Mouse (Mus musculus): ENCODE results near the gene Pitpnc1. TPM values are rescaled to one million over a fixed set of nuclear protein-coding genes. Genes with fewer than 3 reads are reported as not detected.
A peak's percentile ranks its signal among the peaks of the same experiment; 100 is the strongest.

Pitpnc1 gene
- total and polyA plus RNA-seq, 3 experiments, result 2.4 to 5.4 (median 3.6) TPM

DNA sequence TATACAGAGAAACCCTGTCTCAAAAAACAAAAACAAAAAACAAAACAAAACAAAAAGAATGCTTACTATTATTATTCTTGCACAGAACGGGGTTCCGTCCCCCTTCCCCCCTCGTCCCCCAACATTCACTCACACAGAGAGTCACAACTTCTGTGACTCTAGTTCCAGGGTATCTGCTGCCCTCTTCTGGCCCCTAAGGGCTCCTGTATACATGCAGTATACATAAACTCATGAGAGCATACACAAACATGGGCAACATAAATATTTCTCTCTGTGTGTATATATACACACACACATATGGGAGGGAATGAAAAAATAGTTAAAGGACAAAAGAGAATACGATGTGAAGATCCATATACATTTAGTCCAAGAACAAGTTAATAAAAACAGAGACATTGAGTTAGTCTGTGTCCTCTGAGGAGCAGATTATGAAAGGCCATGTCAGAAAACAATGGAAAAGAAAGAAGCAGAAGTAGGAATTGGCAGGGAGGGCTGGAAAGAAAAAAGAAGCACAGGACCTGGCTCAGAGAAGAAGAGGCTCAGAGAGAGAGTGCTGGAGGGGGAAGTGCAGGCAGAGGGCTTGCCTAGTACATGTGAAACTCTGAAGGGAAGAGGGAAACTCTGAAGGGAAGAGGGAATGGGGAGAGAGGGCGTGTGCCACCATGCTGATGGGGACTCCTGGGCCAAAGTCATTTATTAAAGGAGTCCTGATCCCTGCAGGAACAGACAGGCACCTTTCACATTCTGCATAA, 68.5 kb downstream of the Pitpnc1 start:
- H3K27ac ChIP-seq (ENCODE audit: insufficient read depth, low read depth), result no peak overlapping the region
- DNase-seq (ENCODE audit: extremely low read depth), result no peak
- H3K36me3 ChIP-seq (replicated peaks in 1 of 2; ENCODE audit: control insufficient read depth in 1 of 2, insufficient read depth in 1 of 2, low read length in 1 of 2), result no peaks in the 10 kb centered on the region
- no peaks in the 10 kb centered on the region for H3K4me1 ChIP-seq (ENCODE audit: control insufficient read depth in 1 of 2, insufficient read depth in 2 of 2)
- dilution Hi-C loops (cut with MboI; ENCODE audit: extremely low pct_ligation_motif_present, extremely low pct_unique_long_range_greater_than_20kb, low sequenced_read_pairs) (no loop called here), in situ Hi-C loops (cut with MboI; ENCODE audit: low pct_ligation_motif_present, low pct_unique_long_range_greater_than_20kb, low sequenced_read_pairs) (no loop called here)
- no peaks in the 10 kb centered on the region for H3K79me2 ChIP-seq (replicated peaks; ENCODE audit: control insufficient read depth, extremely low read depth, insufficient read depth, poor library complexity, severe bottlenecking)
- no peaks in the 10 kb centered on the region for H3K27me3 ChIP-seq (replicated peaks)
- peaks cover 1% of the 10 kb centered on the region for H3K9me3 ChIP-seq (replicated peaks; ENCODE audit: low read length)
- no peak overlapping the region for H3K4me2 ChIP-seq (ENCODE audit: insufficient read depth, low read depth, poor library complexity, severe bottlenecking)
- H3K9ac ChIP-seq (ENCODE audit: insufficient read depth, low read depth), result no peak overlapping the region
- H3K4me3 ChIP-seq (replicated peaks in 1 of 3; ENCODE audit: low read depth in 2 of 3, low read length in 2 of 3, poor library complexity in 1 of 3), result no peak overlapping the region
- no peak for TF ChIP-seq ZC3H11A (IDR thresholded peaks at IDR 0.05; ENCODE audit: low read depth, low read length)
- 0 out of 4 replicates have a peak, but pooled peaks of 1 of the 2 experiments have one; percentile 8 for TF ChIP-seq CTCF (conservative IDR thresholded peaks at IDR 0.05 in 1 of 2, IDR thresholded peaks at IDR 0.05 in 1 of 2; ENCODE audit: low read depth in 2 of 2, low read length in 2 of 2)

DNA sequence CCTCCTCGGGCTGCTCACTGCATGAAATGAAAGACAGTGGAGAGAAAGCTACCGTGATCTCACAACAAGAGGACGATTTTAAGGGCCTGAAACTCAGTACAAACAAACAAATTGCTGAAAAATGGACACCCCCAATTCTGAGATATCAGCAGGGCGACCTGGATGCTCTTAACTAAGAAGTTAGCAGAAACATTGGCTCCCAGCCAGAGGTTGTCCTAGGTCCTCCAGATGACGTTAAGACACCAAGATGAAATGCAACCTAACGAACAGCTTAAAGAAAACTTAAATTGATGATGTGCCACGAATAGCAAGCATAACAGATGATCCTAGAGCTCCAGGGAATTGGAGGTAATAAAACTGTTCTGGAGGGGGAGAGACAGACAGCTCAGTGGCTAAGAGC, 69.7 kb downstream of the Pitpnc1 start:
- no peak for DNase-seq (ENCODE audit: extremely low read depth)
- H3K36me3 ChIP-seq (replicated peaks in 1 of 2; ENCODE audit: control insufficient read depth in 1 of 2, insufficient read depth in 1 of 2, low read length in 1 of 2), result no peaks in the 10 kb centered on the region
- no peaks in the 10 kb centered on the region for H3K4me1 ChIP-seq (ENCODE audit: control insufficient read depth in 1 of 2, insufficient read depth in 2 of 2)
- no peaks in the 10 kb centered on the region for H3K79me2 ChIP-seq (replicated peaks; ENCODE audit: control insufficient read depth, extremely low read depth, insufficient read depth, poor library complexity, severe bottlenecking)
- no peak overlapping the region for H3K9ac ChIP-seq (ENCODE audit: insufficient read depth, low read depth)
- peaks cover 1% of the 10 kb centered on the region for H3K9me3 ChIP-seq (replicated peaks; ENCODE audit: low read length)
- no peak overlapping the region for H3K27ac ChIP-seq (ENCODE audit: insufficient read depth, low read depth)
- in situ Hi-C loops (cut with MboI; ENCODE audit: low pct_ligation_motif_present, low pct_unique_long_range_greater_than_20kb, low sequenced_read_pairs), result no loop called here
- H3K4me3 ChIP-seq (replicated peaks in 1 of 3; ENCODE audit: low read depth in 2 of 3, low read length in 2 of 3, poor library complexity in 1 of 3), result no peak overlapping the region
- dilution Hi-C loops (cut with MboI; ENCODE audit: extremely low pct_ligation_motif_present, extremely low pct_unique_long_range_greater_than_20kb, low sequenced_read_pairs), result no loop called here
- no peaks in the 10 kb centered on the region for H3K27me3 ChIP-seq (replicated peaks)
- TF ChIP-seq E2F4 (IDR thresholded peaks at IDR 0.05; ENCODE audit: insufficient replicate concordance, low read depth, low read length), result no peak
- TF ChIP-seq MAX (IDR thresholded peaks at IDR 0.05; ENCODE audit: low read length), result no peak
- TF ChIP-seq MAZ (IDR thresholded peaks at IDR 0.05; ENCODE audit: low read depth, low read length), result no peak
- no peak for TF ChIP-seq EP300 (IDR thresholded peaks at IDR 0.05; ENCODE audit: low read length)
- no peak for TF ChIP-seq ELF1 (IDR thresholded peaks at IDR 0.05; ENCODE audit: low read depth, low read length)
- no peak for TF ChIP-seq CTCF (conservative IDR thresholded peaks at IDR 0.05 in 1 of 2, IDR thresholded peaks at IDR 0.05 in 1 of 2; ENCODE audit: low read depth in 2 of 2, low read length in 2 of 2)
- no peak for TF ChIP-seq MXI1 (IDR thresholded peaks at IDR 0.05; ENCODE audit: low read depth, low read length)
- no peak for TF ChIP-seq JUND (conservative IDR thresholded peaks at IDR 0.05; ENCODE audit: low read depth, low read length)
- no peak overlapping the region for H3K4me2 ChIP-seq (ENCODE audit: insufficient read depth, low read depth, poor library complexity, severe bottlenecking)

DNA sequence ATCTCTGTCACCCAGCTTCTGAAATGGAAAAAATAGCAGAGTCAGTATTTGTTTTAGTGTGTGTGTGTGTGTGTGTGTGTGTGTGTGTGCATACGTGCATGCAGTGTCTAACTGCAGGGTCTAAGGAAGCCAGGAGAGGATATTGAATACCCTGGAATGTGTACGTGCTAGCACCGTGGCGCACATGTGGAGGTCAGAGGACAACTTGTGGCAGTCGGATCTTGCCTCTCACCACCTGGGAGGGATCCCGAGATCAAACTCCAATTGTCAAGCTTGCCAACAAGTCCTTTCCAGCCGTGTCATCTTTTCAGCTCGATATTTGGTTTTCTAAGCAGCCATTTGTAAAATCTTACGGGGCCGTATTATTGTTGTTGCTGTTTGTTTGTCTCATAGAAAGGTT, 70.5 kb downstream of the Pitpnc1 start:
- H3K4me1 ChIP-seq (ENCODE audit: control insufficient read depth in 1 of 2, insufficient read depth in 2 of 2), result no peaks in the 10 kb centered on the region

More for the DNA sequence above, 70.5 kb downstream of the Pitpnc1 start:
- in situ Hi-C loops (cut with MboI; ENCODE audit: low pct_ligation_motif_present, low pct_unique_long_range_greater_than_20kb, low sequenced_read_pairs), result no loop called here
- H3K4me3 ChIP-seq (replicated peaks in 1 of 3; ENCODE audit: low read depth in 2 of 3, low read length in 2 of 3, poor library complexity in 1 of 3), result no peak overlapping the region
- dilution Hi-C loops (cut with MboI; ENCODE audit: extremely low pct_ligation_motif_present, extremely low pct_unique_long_range_greater_than_20kb, low sequenced_read_pairs), result no loop called here
- H3K9me3 ChIP-seq (replicated peaks; ENCODE audit: low read length), result peaks cover 1% of the 10 kb centered on the region
- H3K27me3 ChIP-seq (replicated peaks), result no peaks in the 10 kb centered on the region
- H3K79me2 ChIP-seq (replicated peaks; ENCODE audit: control insufficient read depth, extremely low read depth, insufficient read depth, poor library complexity, severe bottlenecking), result no peaks in the 10 kb centered on the region
- no peak overlapping the region for H3K27ac ChIP-seq (ENCODE audit: insufficient read depth, low read depth)
- no peak overlapping the region for H3K9ac ChIP-seq (ENCODE audit: insufficient read depth, low read depth)
- no peak overlapping the region for H3K4me2 ChIP-seq (ENCODE audit: insufficient read depth, low read depth, poor library complexity, severe bottlenecking)
- H3K36me3 ChIP-seq (replicated peaks in 1 of 2; ENCODE audit: control insufficient read depth in 1 of 2, insufficient read depth in 1 of 2, low read length in 1 of 2), result no peaks in the 10 kb centered on the region
- no peak for DNase-seq (ENCODE audit: extremely low read depth)
- TF ChIP-seq MAFK (IDR thresholded peaks at IDR 0.05; ENCODE audit: insufficient replicate concordance, low read length) (no peak), PAX5 (IDR thresholded peaks at IDR 0.05; ENCODE audit: low read length) (no peak), TBP (conservative IDR thresholded peaks at IDR 0.05; ENCODE audit: low read depth, low read length) (no peak), POLR2A (IDR thresholded peaks at IDR 0.05; ENCODE audit: low read depth, low read length) (no peak), JUN (IDR thresholded peaks at IDR 0.05; ENCODE audit: insufficient read depth, low read depth, low read length) (no peak), ETS1 (conservative IDR thresholded peaks at IDR 0.05; ENCODE audit: low read depth, low read length) (no peak), KAT2A (IDR thresholded peaks at IDR 0.05; ENCODE audit: insufficient replicate concordance, low read length) (no peak), CHD1 (IDR thresholded peaks at IDR 0.05; ENCODE audit: low read depth, low read length) (no peak), ZC3H11A (IDR thresholded peaks at IDR 0.05; ENCODE audit: low read depth, low read length) (no peak), SMC3 (IDR thresholded peaks at IDR 0.05; ENCODE audit: low read depth, low read length) (no peak), SIN3A (IDR thresholded peaks at IDR 0.05; ENCODE audit: low read length) (no peak), ZKSCAN1 (IDR thresholded peaks at IDR 0.05; ENCODE audit: borderline replicate concordance, low read depth, low read length) (no peak), CTCF (conservative IDR thresholded peaks at IDR 0.05 in 1 of 2, IDR thresholded peaks at IDR 0.05 in 1 of 2; ENCODE audit: low read depth in 2 of 2, low read length in 2 of 2) (no peak), NELFE (IDR thresholded peaks at IDR 0.05; ENCODE audit: low read depth, low read length) (no peak), BHLHE40 (IDR thresholded peaks at IDR 0.05; ENCODE audit: low read depth, low read length) (no peak), MAX (IDR thresholded peaks at IDR 0.05; ENCODE audit: low read length) (no peak), POLR2AphosphoS2 (IDR thresholded peaks at IDR 0.05; ENCODE audit: low read depth, low read length) (no peak), MEF2A (IDR thresholded peaks at IDR 0.05; ENCODE audit: borderline replicate concordance, low read depth, low read length) (no peak)
